Mouse (Mus musculus) stomach, postnatal 0 days (tissue): Measurements from ENCODE around the gene Slc10a7.

Experiments used
- CTCF ChIP-seq: IDR thresholded peaks from 2 replicates; pipeline ENCODE4 v1.5.1; 2016; ENCODE audit warnings: antibody characterized with exemption, low read depth, mild to moderate bottlenecking, moderate library complexity
- EP300 ChIP-seq: optimal IDR thresholded peaks from 2 replicates; pipeline ENCODE3; 2016; ENCODE audit warnings: antibody characterized with exemption

GRCm38 (mm10) chr8:78716546-78716945, 207.4 kb downstream of the Slc10a7 start:
- TF ChIP-seq EP300 (no peak), CTCF (no peak)
